Mouse (Mus musculus) E14TG2a.4 (cell line): ENCODE data around the gene Sbno1.

Source experiments
- H3K27me3 ChIP-seq: 2 replicates; pipeline ENCODE4 v1.6.1; 2014; ENCODE audit warnings: low read length, control low read depth; ENCODE audit not compliant: insufficient read depth
- H3K36me3 ChIP-seq: 2 replicates; pipeline ENCODE4 v1.6.1; 2014; ENCODE audit warnings: low read length, control low read depth; ENCODE audit not compliant: insufficient read depth
- H3K4me1 ChIP-seq: replicated peaks from 2 replicates; pipeline ENCODE4 v1.6.1; 2014; ENCODE audit warnings: low read depth, low read length, control low read depth
- H3K4me3 ChIP-seq: replicated peaks from 2 replicates; pipeline ENCODE4 v1.5.1; 2014; ENCODE audit warnings: mild to moderate bottlenecking, low read length
- H3K9me3 ChIP-seq: 2 replicates; pipeline ENCODE4 v1.6.1; 2014; ENCODE audit warnings: low read length, control low read depth
- CTCF ChIP-seq: conservative IDR thresholded peaks from 2 replicates; pipeline ENCODE4 v1.5.1; 2014; ENCODE audit warnings: low read length
- NANOG ChIP-seq: IDR thresholded peaks from 2 replicates; pipeline ENCODE4 v1.6.1; 2014; ENCODE audit warnings: borderline replicate concordance, low read length, mixed read lengths
- POU5F1 ChIP-seq: IDR thresholded peaks from 2 replicates; pipeline ENCODE4 v1.6.1; 2014; ENCODE audit warnings: low read length, borderline replicate concordance

Sbno1 gene

DNA sequence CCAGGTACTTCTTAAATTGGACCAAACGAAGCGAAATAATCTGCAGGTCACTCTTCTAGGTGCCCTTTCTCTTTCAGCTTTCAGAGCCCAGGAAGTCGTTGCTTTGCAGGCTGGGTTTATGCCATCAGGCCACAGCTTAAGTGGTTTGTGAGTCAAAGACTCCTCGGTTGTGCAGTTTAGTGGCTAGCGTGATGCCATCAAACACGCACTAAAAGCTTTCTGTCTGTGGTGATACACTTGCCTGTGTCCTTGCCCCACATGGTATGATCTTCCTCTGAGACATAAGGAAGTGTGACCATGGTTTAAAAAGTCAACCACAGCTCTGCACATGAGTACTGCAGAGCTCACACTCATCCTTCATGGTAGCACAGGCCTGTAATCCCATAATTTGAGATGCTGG, 95.7 kb downstream of the Sbno1 start:
- H3K36me3 ChIP-seq = peaks cover 32% of the 10 kb centered on the region
- H3K4me1 ChIP-seq = peaks cover 44% of the 10 kb centered on the region
- H3K27me3 ChIP-seq = no peaks in the 10 kb centered on the region
- no peak overlapping the region for H3K4me3 ChIP-seq
- TF ChIP-seq POU5F1 = no peak
- TF ChIP-seq NANOG = no peak
- no peak for TF ChIP-seq CTCF
- no peaks in the 10 kb centered on the region for H3K9me3 ChIP-seq

DNA sequence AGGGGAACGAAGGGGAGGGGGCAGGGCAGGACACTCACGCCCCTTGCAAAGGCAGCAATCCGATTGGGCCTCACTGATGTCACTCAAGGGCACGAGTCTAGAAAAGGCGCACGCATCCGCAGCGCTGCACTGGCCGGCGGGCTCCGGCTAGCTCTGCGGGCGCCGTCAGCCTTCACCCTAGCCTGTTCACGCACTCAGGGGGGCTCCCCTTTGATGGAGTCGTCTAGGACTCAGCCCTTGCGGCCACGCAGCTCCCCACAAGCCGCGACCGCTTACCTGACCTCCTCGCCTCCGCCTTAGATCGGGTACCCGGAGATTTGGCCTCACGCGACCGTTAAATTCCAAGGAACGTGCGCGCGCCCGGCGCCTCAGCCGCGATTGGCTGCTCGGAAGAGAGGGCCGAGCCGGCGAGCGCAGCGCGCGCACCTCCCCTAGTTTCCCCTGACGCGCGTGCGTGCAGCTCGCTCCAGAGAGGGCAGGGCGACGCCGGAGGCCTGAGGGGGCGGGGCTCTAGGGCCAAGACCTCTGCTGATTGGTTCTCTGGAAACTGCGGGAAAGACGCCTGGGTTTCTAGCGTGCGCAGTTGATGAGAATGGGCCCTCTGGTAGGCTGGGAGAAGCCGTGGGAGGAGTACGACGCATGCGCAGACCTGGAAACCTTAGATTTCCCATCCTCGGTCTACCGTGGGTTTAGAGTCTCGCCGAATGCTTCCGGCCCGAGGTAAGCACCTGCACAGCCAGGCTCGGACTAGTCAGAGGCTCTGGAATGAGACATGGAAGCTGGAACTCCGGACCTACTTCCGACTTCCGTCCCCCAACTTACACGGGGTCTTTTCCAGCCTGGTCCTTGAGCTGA, 98.1 kb downstream of the Sbno1 start, which contains the start of the genes Mphosph9 and 2810006K23Rik:
Gene Mphosph9 (minus strand): TSS at position 463 of the 855 bp plus-strand sequence.
Gene 2810006K23Rik (plus strand): TSS at position 580 of the 855 bp plus-strand sequence.
- no peak for TF ChIP-seq CTCF
- TF ChIP-seq NANOG = peak; percentile 8; the same call in 1 of the 2 replicates
- TF ChIP-seq POU5F1 = no peak
- H3K9me3 ChIP-seq = no peaks in the 10 kb centered on the region
- no peaks in the 10 kb centered on the region for H3K27me3 ChIP-seq
- peaks cover 31% of the 10 kb centered on the region for H3K4me1 ChIP-seq
- peaks cover 32% of the 10 kb centered on the region for H3K36me3 ChIP-seq
- H3K4me3 ChIP-seq = peak within 1 kb of the TSS; percentile 94

DNA sequence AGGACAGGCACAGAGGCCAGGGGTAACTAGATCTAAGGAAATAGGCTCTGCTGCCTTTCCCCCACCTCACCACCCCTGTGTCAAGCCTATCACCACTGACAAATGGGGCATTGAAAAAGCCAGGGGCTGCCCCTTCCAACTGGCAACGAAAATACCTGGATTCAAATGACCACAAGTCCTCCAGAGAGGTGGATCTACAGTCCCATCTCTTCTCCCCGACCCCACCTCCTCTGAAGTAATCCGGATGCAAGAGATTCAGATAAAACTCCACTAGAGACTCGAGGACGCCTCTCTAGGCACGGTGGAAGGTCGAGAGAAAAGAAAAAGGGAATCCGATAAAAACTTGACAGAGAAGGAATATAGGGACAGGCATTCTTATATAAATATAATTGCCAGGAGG, 99.0 kb downstream of the Sbno1 start:
- Histone ChIP-seq H3K36me3 (peaks cover 34% of the 10 kb centered on the region), H3K9me3 (no peaks in the 10 kb centered on the region), H3K27me3 (no peaks in the 10 kb centered on the region), H3K4me1 (peaks cover 28% of the 10 kb centered on the region), H3K4me3 (peak overlapping the region; percentile 94)
- TF ChIP-seq CTCF = no peak
- TF ChIP-seq POU5F1 = no peak
- no peak for TF ChIP-seq NANOG
